Mouse (Mus musculus) fibroblast of lung, adult 2 months (primary cell): ENCODE measurements around the gene Pdlim1.

Experiments used
- DNase-seq: peaks from one replicate; pipeline ENCODE4 v3.0.0-alpha.2; 2011; ENCODE audit warnings: low read depth

Pdlim1 gene

DNA sequence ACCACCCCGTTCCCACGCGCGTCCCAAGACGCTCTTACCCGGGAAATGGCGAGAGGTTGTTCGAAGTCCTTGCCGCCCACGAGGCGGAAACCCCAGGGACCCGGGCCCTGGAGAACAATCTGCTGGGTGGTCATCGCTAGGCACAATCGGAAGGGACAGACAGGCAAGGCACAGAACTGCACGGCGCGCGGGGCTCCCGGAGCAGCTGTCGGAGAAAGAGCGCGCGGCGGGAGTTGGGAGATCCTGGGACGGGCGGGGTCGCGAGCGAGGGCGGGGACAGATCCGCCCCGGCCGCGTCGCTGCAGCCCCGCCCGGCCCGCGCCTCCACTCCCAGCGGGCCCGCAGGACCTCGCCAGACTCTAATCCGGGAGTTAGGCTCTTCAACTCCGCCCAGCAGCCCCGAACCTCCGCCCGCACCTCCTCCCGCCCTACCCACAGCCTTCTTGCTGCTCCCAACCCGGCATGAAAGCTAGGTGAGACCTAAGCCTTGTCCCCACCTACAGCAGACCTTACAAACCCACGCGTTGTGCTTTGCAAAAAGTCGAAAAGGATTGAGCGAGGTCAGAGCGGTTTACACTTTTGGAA is at the start of gene Pdlim1:
Gene Pdlim1 (minus strand): TSS at position 535 of the 585 bp plus-strand sequence.
- DNase-seq: no peak

DNA sequence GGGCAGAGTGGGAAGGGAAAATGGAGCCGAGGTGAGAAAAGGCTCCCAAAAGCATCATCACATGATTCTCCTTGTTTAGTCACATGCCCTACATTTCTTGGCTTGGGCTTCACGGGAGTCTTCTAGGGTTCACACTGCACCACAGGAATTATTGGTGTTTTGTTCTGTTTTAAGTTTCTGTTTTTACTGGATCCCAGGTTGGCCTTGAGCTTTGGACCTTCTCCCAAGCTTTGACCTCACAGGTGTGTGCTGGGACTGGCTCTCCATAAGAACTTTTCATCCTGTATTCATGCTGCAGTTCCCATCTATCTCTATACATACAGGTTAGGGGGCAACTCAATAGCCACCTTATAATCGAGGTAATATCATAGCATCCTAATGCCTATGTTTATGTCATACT is 47.6 kb upstream of the Pdlim1 start:
- DNase-seq: no peak

DNA sequence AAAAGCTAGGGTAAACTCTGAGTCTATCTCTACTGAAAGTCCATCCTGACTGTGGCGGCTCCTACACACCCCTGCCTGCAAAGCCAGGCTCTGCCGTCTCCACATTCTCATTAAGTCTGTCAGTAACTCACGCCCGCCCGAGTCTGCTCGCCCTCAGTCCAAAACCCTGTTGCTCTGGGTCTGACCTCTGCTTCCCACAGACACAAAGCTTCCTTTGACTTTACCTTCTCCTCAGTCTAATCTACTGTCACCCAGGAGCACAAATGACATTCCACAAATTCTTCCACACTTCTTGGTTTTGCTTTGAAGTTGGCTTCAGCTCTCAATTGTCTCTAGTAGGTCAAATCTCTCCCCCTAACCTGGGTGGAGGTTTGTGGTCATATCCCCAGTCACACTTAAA is 46.9 kb upstream of the Pdlim1 start:
- no peak for DNase-seq

DNA sequence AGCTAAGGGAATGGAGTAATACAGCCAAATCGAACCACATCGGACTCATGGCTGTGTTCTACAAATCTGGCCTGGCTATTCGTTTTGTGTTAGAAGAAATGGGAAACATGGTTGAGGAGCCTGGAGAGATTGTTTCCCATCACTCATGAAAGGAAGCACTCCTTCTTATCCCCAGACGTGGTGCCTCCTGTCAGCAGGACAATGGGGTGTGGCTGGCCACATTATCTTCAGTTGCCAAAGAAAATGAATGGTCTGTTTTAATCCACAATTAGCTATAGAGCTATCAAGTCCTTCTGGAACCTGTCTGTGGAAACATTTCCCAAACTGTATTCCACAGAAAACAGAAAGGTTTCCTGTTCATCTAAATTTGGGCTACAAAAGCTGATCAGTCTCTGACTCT is 45.4 kb upstream of the Pdlim1 start:
- no peak for DNase-seq

DNA sequence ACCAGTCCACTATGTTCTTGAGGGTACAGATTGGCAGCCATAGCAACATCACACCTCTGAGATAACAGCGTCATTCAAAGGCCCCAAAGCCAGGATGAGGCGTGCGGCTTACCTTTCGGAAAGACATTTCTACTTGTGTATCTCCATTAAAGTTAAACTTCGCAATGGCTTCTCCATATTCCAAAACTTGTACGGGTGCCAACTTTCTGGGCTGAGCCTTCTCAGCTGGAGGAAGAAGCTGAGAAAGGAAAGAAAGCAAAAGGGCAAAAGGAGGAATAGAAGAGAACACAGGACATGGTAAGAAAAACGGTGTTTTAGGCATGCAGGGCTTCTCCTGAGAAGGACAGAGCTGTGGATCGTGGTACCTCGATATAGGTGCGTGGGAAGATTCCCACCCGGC is 42.6 kb upstream of the Pdlim1 start:
- DNase-seq: no peak

DNA sequence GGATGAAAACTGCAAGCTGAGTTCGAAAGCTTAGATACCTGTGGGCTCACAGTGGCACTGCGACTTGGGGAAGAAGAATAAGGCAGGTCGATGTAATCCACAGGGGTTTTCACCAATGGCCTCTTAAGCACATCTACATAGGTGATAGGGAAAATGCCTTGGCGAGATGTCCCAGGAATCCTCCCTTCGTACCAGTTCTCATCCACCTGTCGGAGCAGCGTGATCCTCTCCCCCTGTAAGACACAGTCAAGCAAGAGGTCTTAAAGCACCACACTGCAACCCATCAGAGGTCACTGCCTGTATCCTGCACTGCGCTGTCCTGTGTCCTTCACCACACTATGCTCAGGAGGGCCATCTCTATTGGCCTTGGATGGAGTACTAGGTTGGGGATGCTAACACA is 40.0 kb upstream of the Pdlim1 start:
- DNase-seq: no peak

DNA sequence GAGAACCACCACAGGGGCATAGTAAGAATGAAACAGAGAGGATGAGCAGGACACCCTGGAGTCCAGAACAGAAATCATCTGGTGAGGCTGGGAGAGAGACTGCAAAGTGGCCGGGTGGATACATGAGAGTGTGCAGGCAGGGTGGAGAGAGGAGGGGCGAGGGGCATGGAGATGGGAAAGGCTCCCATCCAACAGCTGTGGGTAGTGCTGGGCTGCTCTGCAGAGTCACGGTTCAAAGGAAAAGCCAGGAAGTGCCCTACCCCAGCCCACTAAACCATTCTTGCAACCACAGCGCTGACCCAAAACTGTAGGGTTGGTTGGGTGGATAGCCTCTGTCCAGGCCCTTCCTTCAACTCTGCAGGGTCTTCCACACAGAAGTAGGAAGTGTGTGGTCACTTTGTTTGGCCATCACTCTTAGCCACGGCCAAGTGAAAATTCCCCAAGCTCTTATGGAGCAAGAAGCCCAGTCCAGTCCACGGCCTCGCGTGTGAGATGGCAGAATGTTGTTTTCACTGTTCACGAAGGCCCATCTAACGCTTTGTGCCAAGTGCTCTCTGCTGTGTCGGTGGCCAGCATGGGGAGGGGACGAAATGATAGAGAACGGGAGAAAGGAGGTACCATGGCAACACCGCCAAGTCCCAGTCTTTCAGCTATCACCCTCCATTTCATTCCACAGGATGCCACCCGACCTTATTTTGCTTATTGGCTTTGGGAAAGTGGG is 38.9 kb upstream of the Pdlim1 start:
- no peak for DNase-seq

DNA sequence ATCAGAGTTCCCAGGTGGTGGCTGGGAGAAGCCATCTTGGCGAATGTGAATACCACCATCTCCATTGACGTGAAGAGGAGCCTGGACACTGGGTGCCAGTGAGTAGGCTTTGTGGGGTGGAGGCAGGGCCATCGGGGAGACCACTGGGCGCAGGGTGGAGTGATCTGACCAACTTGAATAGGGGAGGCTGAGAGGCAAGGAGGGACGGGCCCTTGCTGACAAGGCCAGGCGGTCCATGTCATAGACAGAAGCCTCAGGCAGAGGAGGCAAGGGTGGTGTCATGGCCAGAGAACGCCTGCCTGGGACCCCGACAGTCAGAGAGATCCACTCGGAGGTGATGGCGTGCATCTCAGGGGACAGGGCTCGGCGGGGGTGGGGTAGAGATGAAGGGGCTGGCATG is 38.3 kb upstream of the Pdlim1 start:
- no peak for DNase-seq

DNA sequence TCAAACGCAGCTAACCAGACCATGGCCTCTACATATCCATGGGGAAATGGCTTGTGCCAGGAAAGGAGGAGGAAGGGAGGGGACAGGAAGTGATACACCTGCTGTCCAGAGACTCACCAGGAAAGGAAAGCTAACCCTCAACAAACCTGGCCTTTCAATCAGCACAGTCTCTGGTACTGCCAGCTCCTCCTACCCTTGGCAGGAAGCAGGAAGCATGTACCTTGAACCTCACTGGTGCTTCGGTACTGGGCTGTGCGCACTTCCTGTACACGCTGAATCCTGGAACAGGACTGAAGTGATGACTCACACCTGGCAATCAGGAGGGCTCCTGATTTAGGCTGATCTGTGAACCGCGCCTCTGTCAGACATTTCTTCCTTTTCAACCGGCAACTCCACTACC is 35.9 kb upstream of the Pdlim1 start:
- DNase-seq: no peak

DNA sequence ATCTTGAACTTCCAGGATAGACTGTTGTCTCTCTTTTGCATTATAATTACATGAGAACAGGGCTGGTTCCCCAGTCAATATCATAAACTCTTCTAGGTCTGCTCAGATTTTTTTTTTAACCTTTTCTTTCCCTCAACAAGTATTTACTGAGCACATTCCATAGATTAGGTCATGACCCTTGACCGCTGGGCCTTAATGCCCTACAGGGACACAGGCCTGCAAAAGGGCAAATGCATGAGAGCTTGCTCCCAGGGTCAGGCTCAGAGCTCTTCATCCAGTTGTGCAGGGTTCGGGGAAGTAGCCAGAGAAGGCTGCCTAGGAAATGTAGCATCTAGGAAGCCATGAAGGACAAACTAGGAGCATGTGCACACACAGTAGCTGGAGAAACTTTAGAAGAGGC is 35.0 kb upstream of the Pdlim1 start:
- DNase-seq: no peak

DNA sequence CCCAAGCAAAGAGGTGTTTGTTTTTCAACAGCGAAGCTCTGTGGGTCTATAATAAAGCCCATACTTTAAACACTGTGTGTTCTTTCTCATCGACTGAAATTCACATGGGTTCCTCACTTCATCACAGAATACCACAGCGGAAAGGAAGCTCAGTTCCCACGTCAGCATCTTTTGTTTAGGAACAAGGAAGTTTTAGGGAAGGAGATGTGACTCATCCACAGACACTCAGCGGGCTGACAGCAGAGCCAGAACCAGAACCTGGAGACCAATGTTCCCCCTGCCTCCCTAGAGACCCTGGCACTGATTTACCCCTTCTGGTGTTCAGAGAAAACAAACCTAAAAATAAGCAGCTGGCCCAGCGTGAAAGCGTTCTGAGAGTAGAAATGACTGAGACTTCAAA is 33.8 kb upstream of the Pdlim1 start:
- no peak for DNase-seq

DNA sequence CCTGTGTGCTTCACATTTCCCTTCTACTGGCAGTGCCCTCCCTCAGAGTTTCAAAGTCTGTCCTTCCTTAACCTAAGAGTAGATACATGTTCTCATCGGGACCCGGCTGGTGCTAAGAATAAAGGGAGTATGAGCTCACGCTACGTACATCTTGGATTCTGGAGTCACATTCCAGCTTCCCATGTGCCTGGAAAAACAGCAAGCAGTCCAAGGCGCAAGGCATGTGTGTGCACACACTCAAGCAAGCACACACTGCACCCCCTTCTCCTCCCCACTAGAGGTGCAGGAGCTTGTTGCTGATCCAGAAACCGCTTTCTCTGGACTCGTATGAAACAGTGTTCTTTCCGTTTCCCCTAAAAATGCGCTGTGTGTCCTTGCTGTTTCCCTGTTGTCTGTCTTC is 31.3 kb upstream of the Pdlim1 start:
- DNase-seq: no peak

DNA sequence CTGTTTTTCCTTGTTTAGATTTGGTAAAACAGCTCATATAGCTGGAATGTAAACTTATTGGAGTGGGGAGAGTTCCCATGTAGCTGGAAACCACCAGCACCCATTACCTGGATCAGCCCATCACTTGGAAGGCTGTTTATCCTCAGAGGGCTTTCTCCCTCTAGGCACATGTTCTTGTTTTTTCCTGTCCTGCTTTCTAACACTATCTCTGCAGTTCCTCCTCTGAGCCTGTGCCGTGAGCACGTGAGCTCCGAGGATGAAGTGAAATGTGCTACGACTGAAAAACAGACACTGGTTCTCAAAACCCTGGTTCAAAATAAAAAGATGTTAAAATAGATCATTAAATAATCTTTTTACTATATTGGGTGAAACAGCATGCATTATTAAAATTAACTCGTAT is 30.8 kb upstream of the Pdlim1 start:
- no peak for DNase-seq

DNA sequence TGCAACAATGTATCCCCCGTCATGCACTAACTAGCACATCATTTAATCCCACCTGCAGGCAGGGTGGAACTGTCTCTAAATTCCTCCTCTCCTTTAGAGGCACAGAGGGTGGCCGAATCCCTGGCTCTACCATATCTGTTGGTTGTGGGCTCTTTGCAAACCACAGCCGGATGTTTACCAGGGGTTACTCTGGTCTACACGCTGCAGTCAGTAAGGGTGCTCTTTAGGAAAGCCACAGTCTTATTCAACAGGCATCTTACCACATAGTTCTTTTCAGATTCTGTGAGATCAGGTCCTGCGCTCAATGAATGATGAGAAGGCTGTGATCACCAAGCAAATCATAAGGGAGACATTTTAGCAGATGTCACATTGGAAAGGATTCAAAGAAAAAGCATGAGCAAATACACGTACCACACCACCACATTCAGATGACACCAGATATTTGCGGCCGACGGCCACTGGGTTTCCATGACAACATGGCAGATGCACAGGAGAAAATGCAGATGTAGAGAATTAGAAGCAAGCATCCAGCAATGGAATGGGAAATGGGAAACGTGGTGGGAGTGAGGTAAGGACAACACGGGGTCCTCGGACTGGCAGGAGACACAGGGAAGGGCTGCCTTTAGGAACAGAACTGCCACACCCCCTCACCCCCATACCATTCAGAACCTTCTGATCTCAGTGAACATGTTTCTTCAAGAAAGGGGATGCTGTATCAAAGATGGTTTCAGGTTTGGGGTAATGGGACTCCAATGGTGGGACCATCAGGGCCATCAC is 28.5 kb upstream of the Pdlim1 start:
- no peak for DNase-seq

DNA sequence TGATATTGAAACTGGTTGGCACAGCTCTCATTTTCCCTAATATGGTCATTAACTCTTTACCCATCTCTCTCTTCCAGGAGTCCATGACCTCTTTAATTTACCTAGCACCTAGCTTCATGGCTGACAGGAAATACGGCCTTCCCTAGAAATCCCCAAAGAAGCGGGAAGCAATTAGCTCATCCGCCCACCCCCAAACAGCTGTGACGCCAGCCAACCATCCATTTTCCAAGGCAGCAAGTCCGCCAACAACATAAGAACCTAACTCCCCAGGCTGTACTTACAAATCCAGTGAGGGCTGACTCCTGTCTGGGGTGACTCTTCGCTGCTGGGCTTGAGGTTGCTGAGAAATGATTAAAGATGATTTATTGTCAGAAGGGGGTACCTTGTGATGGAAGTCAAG is 27.5 kb upstream of the Pdlim1 start:
- DNase-seq: no peak

DNA sequence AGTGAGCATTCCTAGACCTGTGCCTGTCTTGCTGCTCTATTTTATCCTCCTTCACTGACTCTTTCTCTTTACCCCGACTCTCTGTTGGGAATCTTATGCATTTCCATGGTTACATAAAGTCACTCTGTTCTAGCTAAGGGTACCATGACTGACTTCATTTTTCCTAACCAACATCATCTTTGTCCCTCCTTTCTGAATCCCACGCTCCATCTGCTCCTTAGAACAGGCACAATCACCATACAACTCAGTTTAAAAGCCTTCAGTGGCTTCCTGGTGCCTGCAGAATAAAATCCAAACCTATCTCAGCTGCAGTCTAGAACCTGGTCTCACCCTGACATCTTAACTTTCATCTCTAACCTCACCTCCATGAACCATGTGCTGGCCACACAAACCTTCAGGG is 26.9 kb upstream of the Pdlim1 start:
- DNase-seq: no peak

DNA sequence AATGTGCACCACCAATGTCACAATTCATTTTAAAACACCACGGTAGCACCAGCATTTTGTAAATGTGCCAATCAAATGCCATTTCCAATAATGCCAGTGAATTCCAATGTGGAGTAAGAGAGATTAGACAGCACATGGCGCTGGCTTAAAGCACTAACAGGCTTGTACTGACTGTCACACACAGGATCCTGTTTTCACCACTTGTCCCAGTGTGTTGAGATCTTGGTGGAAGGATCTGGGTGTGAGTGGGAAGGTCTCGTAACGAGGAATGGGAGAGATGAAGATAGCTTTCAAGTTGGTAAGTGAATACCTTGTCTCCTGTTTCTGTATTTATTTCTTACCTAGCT is 26.1 kb upstream of the Pdlim1 start:
- DNase-seq: no peak

DNA sequence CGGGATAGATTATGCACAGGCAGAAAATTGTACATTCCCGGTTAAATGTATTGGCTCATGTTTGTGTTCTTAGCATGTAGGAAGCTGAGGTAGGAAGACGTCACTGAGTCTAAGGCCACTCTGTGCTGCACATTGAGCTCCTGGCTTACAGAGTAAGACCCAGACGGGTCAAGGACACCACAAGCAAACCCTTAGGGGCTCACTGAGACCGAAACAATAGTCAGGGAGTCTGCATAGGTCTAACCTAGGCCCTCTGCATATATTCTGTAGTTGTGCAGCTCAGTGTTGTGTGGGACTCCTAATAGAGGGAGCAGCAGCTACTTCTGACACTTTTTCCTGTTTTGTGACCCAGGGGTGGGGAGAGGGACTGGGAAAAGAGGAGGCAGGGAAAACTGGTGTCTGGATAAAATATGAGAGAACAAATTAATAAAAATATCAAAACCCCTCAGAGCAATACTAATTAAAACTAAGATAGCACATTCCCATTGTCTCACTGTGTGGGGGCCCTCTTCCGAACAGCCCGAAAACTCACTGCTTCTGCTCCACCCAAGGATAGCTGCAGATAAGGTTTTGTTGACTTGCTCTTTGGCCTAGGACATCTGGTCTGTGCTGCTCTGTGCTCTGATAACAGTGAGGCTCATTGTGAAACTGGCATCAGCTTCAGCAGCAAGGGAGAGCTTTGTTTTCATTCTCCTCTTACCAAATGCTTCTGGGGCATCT is 25.6 kb upstream of the Pdlim1 start:
- DNase-seq: no peak

DNA sequence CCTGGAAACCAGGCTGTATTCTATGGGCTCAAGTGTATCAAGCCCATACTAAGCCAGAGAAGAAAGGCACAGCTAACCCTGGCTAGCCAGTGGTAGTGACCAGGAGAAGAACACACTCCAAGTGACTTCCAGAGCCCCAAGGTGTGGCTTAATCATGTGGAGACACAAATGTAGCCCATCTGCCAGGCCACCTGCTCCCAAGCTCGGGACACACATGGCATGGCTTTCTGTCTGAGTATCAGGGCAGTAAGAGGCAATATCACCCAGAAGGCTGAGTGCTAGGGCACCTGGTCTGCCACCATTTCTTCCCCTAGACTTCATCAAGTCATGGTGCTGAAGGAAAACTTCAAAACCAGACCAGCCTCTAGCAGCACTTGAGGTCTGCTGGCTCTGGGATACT is 22.6 kb upstream of the Pdlim1 start:
- no peak for DNase-seq

DNA sequence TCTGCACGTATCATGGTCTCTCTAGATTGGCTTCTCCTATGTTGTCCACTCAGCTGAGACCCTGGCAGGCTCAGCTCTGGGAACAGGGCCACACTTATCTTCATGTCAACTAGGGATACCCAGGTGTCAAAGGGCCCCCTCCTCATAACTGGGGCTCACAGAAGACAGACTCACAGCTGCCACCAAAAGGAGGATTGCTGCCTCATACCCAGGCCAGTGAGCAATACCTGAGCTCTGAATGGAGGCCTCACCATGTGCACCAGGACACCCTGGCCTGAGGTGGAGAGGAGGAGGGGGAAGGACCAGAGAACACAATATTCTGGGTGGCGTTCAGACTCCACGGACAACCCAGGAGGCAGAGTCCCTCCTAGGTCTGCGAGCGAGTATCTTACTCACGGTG is 22.1 kb upstream of the Pdlim1 start:
- DNase-seq: no peak

DNA sequence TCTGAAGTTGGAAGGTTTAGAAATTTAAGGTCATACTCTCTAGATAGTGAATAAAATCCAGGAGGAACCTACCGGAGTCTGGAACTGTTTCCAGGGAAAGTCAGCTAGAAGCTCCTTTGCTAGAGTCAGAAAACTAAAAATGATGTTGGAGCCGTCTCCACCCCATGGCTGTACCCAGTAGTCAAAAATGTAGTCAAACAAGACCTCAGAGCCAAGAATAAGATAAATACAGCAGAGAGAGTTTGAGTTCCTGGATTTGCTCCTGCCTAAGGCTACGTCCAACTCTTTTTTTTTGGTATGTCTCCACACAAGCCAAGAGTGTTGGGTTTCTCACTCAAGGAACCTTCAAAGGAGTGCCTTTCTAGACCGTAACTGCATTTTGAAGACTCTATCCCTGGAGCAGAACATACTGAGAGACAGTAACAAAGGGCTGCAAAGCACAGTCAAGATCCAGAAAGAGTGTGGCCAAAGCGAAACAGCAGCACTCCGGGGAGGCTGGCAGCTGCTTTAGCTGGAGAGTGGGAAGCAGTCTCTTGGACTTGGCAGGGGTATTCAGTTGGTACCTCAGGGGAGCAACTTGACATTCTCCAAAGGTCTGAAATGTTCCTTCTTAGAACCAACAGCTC is 18.6 kb upstream of the Pdlim1 start:
- DNase-seq: no peak

DNA sequence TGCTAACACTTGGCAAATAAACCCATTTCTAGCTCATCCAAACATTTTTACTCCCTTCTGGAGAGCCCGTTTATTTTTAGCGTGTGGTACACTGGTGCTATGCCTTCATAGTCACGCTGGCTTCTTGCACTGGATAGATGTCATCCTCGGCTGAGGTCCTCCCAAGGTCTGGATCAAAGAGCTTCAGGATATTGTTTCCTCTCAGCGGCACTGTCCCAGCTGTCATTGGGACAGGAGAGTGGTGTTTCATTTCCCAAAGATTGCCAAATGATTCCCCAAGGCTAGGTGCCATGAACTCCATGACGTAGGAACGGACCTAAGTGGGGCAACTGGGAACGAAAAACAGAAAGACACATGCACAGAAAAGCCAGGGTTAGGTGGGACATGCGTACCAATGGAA is 16.8 kb upstream of the Pdlim1 start:
- no peak for DNase-seq

DNA sequence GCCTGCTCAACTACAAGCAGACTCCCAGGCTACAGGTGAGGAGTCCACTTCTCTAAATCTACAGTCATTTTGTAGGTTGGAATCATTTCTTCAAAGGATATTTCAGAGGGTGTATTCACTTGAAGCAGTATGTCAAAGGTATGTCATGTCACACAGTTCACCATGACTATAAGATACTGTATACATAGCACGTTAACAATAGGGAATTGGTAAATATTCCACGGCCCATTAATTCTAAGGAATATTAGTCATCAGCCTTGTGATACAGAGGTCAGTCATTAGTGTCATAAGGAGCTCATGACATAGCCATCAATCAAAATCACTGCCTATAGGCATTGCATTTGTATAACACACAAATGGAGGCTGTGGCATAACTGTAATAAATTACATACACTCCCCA is 13.1 kb upstream of the Pdlim1 start:
- DNase-seq: no peak
